Mouse (Mus musculus) forebrain, embryonic 16.5 days (tissue): Measurements from ENCODE around the gene Smim20. TPM values are rescaled to one million over a fixed set of nuclear protein-coding genes. Genes with fewer than 3 reads are reported as not detected.

ENCODE experiments used
- ATAC-seq: fragments of 200-750 bp; cut with Nextera tagmentation; 2 replicates; pipeline ENCODE4 v1.8.0; 2017; ENCODE audit warnings: mild to moderate bottlenecking, moderate library complexity
- H3K27ac ChIP-seq: fragments of 300-500 bp; sonication (generic); 2 replicates; pipeline ENCODE4 v1.5.1; 2014; ENCODE audit warnings: low read length, control low read depth
- H3K27me3 ChIP-seq: fragments of 300-500 bp; sonication (generic); replicated peaks from 2 replicates; pipeline ENCODE4 v1.6.1; 2014; ENCODE audit warnings: low read length; ENCODE audit not compliant: control insufficient read depth, insufficient read depth
- H3K36me3 ChIP-seq: fragments of 300-500 bp; sonication (generic); 2 replicates; pipeline ENCODE4 v1.6.1; 2014; ENCODE audit not compliant: control insufficient read depth, insufficient read depth
- H3K4me1 ChIP-seq: fragments of 300-500 bp; sonication (generic); replicated peaks from 2 replicates; pipeline ENCODE4 v1.6.1; 2014; ENCODE audit warnings: low read length; ENCODE audit not compliant: control insufficient read depth, insufficient read depth
- H3K4me2 ChIP-seq: fragments of 300-500 bp; sonication (generic); 2 replicates; pipeline ENCODE4 v1.6.1; 2014; ENCODE audit warnings: mild to moderate bottlenecking, low read length, control low read depth
- H3K4me3 ChIP-seq: fragments of 300-500 bp; sonication (generic); replicated peaks from 2 replicates; pipeline ENCODE4 v1.5.1; 2014; ENCODE audit warnings: mild to moderate bottlenecking, low read length, control low read depth
- H3K9ac ChIP-seq: fragments of 300-500 bp; sonication (generic); replicated peaks from 2 replicates; pipeline ENCODE4 v1.6.1; 2014; ENCODE audit warnings: low read depth, low read length, control low read depth
- H3K9me3 ChIP-seq: fragments of 300-500 bp; sonication (generic); 2 replicates; pipeline ENCODE4 v1.6.1; 2016; ENCODE audit warnings: low read length; ENCODE audit not compliant: control insufficient read depth
- WGBS: fragments of 180-500 bp; shearing (Covaris S2); extraction: QIAGEN DNeasy Blood & Tissue Kit; methylation state at CpG from one replicate; pipeline ENCODE4 v1.1.7; 2014; 5-methylcytosine and 5-hydroxymethylcytosine counted together
- polyA plus RNA-seq: library from polyadenylated mRNA; unstranded; fragments of >200 nt; fragmentation: Nextera tagmentation; extraction: Ambion mirVana; gene quantifications from 2 replicates; pipeline ENCODE4 v1.2.1, GENCODE M21; 2015

The Smim20 gene
- 63.6 and 75.6 TPM in 2 replicates for polyA plus RNA-seq

DNA sequence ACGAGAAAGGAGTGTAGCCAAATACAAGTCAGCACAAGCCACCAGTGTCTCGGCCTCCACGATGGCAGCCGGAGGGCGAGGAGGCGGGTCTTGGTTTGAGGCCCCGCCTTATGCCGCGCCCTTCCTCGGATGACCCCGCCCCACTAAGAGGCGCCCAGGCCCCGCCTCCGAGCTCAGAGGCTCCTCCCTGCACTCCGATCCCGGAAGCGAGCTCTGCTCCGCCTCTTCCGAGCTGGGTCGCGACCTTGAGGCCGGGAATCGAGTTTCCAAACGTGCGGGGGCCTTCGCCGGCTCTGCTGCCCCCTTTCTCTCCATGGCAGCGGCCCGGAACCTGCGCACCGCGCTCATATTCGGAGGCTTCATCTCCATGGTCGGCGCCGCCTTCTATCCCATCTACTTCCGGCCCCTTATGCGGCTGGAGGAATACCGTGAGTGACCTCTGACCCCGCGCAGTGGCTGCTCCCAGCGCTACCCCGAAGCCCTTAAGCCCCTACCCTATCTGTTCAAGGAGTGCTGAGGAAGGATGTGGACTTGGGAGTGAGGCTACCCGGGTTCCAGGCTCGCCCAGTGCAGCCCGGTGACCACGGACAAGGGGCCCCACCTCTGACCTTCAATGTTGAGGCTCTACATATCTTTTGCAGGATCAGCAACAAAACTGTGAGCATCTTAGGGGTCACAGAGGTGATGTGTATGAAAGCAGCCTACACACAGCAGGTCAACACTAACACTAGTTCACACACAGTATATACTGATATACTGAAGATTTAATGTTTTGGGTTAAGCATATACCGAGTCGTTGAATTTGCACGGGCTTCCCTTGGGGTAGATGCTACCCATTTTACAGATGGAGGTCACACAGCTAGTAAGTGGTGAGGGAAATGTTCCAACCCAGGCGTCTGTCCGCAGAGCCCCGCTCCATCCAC lies at the start of gene Smim20:
Gene Smim20, plus strand, starts transcription at position 153 of the 923 bp plus-strand sequence.
- Histone ChIP-seq H3K4me3 (peak within 1 kb of the TSS; percentile 69), H3K4me2 (peak within 1 kb of the TSS; percentile 87), H3K9me3 (0 out of 2 replicates have a peak, but pooled peaks cover 3% of the 10 kb centered on the region), H3K27me3 (no peaks in the 10 kb centered on the region), H3K9ac (peak within 1 kb of the TSS; percentile 74), H3K27ac (peak within 1 kb of the TSS; percentile 29), H3K36me3 (no peaks in the 10 kb centered on the region), H3K4me1 (peaks cover 9% of the 10 kb centered on the region; the same call in 1 of the 2 replicates)
- ATAC-seq, result peak; percentile 93
- 12% methylated on average over 52 of the region's 53 CpGs for WGBS

GRCm38 (mm10) chr5:53225434-53225833 lies 41.4 kb upstream of the Smim20 start:
- no peak for ATAC-seq
- no peaks in the 10 kb centered on the region for H3K36me3 ChIP-seq
- no peaks in the 10 kb centered on the region for H3K9me3 ChIP-seq
- H3K4me1 ChIP-seq, result no peaks in the 10 kb centered on the region
- 94% methylated on average over 13 of the region's 13 CpGs for WGBS
- H3K27ac ChIP-seq, result no peak overlapping the region
- no peaks in the 10 kb centered on the region for H3K27me3 ChIP-seq
- H3K4me2 ChIP-seq, result no peak overlapping the region
- H3K9ac ChIP-seq, result no peak overlapping the region
- H3K4me3 ChIP-seq, result no peak overlapping the region

DNA sequence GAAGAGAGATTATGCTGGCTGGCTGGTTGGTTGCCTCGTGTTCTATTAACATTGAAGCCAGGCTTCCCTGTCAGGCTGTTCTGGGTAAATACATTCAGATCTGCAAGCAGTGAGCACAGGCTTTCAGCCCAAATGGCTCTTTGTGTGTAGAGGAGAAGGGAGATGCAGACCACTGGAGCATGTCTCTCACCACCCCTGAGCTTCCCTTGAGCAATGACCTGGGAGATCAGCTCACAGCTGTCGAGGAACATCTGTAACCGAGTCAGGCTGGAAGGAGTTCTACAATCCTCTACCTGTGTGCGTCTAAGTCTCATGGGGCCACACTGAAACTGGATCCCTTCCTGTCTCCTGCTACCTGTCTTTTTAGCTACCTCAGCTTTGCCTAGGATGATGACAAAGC lies 36.3 kb upstream of the Smim20 start:
- Histone ChIP-seq H3K4me1 (no peaks in the 10 kb centered on the region), H3K9ac (no peak overlapping the region), H3K27me3 (no peaks in the 10 kb centered on the region), H3K36me3 (no peaks in the 10 kb centered on the region), H3K4me2 (no peak overlapping the region), H3K27ac (no peak overlapping the region), H3K4me3 (no peak overlapping the region), H3K9me3 (no peaks in the 10 kb centered on the region)
- WGBS, result 74% methylated on average over 4 of the region's 4 CpGs
- ATAC-seq, result no peak

DNA sequence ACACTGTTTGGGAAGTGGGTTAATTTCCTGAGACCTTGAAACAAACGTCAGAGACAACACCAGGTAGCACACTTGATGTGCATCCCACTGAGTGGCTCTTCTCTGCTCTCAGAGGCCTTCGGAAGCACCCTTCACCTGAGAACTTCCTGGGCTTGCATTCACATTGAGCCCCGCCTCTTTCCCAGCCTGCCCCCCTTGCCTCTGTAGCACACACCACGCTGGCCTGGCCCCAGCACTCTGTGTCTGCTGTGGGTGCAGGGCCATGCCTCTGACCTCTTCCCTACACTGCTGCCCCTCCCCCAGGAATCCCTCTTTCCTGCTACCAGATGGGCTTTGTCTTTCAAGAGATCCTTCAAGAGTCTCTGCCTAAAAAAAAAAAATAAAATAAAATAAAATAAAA lies 31.3 kb upstream of the Smim20 start:
- WGBS, result 26% methylated on average over 4 of the region's 4 CpGs
- Histone ChIP-seq H3K36me3 (no peaks in the 10 kb centered on the region), H3K4me3 (no peak overlapping the region), H3K27ac (no peak overlapping the region), H3K9ac (no peak overlapping the region), H3K4me2 (no peak overlapping the region), H3K4me1 (no peaks in the 10 kb centered on the region), H3K27me3 (no peaks in the 10 kb centered on the region), H3K9me3 (no peaks in the 10 kb centered on the region)
- no peak for ATAC-seq

- H3K27ac ChIP-seq, result no peak overlapping the region
- WGBS, result 51% methylated on average over 5 of the region's 5 CpGs
- no peak for ATAC-seq
- no peak overlapping the region for H3K4me2 ChIP-seq
- no peaks in the 10 kb centered on the region for H3K36me3 ChIP-seq
- no peaks in the 10 kb centered on the region for H3K4me1 ChIP-seq
- H3K9me3 ChIP-seq, result no peaks in the 10 kb centered on the region
- no peaks in the 10 kb centered on the region for H3K27me3 ChIP-seq
- no peak overlapping the region for H3K4me3 ChIP-seq
- no peak overlapping the region for H3K9ac ChIP-seq
Measured at GRCm38 (mm10) chr5:53236136-53236535, 30.7 kb upstream of the Smim20 start.

- WGBS, result 86% methylated on average over 7 of the region's 8 CpGs
- Histone ChIP-seq H3K27ac (no peak overlapping the region), H3K27me3 (no peaks in the 10 kb centered on the region), H3K9me3 (no peaks in the 10 kb centered on the region), H3K4me3 (no peak overlapping the region), H3K9ac (no peak overlapping the region), H3K4me1 (peaks cover under 1% of the 10 kb centered on the region; the same call in 1 of the 2 replicates), H3K36me3 (no peaks in the 10 kb centered on the region), H3K4me2 (no peak overlapping the region)
- ATAC-seq, result no peak
Measured at GRCm38 (mm10) chr5:53236749-53237148, 30.1 kb upstream of the Smim20 start.

GRCm38 (mm10) chr5:53238761-53239160 lies 28.1 kb upstream of the Smim20 start:
- 76% methylated on average over 7 of the region's 7 CpGs for WGBS
- H3K4me3 ChIP-seq, result no peak overlapping the region
- no peaks in the 10 kb centered on the region for H3K9me3 ChIP-seq
- no peak overlapping the region for H3K27ac ChIP-seq
- ATAC-seq, result no peak
- H3K27me3 ChIP-seq, result no peaks in the 10 kb centered on the region
- H3K4me2 ChIP-seq, result no peak overlapping the region
- peaks cover 14% of the 10 kb centered on the region for H3K4me1 ChIP-seq
- H3K9ac ChIP-seq, result no peak overlapping the region
- no peaks in the 10 kb centered on the region for H3K36me3 ChIP-seq

DNA sequence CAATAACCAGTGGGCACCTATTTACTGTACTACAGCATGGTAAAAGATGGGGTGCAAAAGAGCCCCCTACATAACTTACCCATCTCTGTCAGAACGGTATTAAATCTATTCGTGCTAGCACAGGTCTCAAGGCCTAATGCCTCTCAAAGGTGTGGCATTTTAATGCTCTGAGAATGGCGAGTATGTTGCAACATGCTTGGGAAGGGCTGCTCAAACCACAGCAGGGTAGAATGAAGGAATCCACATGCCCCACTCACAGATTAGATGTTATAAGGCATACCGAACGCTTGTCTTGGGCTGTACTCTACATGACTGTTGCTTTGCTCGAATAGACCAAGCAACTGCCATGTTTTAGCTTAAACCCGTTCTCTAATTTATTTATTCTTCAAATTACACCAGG lies 27.7 kb upstream of the Smim20 start:
- no peak overlapping the region for H3K4me2 ChIP-seq
- H3K27me3 ChIP-seq, result no peaks in the 10 kb centered on the region
- H3K4me3 ChIP-seq, result no peak overlapping the region
- no peak overlapping the region for H3K9ac ChIP-seq
- no peaks in the 10 kb centered on the region for H3K36me3 ChIP-seq
- H3K27ac ChIP-seq, result no peak overlapping the region
- ATAC-seq, result no peak
- H3K4me1 ChIP-seq, result peaks cover 14% of the 10 kb centered on the region
- 96% methylated on average over 7 of the region's 7 CpGs for WGBS
- no peaks in the 10 kb centered on the region for H3K9me3 ChIP-seq

GRCm38 (mm10) chr5:53239831-53240440 lies 26.9 kb upstream of the Smim20 start:
- 54% methylated on average over 11 of the region's 11 CpGs for WGBS
- Histone ChIP-seq H3K27me3 (no peaks in the 10 kb centered on the region), H3K4me2 (no peak overlapping the region), H3K4me1 (peaks cover 14% of the 10 kb centered on the region), H3K9me3 (no peaks in the 10 kb centered on the region), H3K9ac (no peak overlapping the region), H3K4me3 (no peak overlapping the region), H3K27ac (no peak overlapping the region), H3K36me3 (no peaks in the 10 kb centered on the region)
- ATAC-seq, result no peak
